Mouse (Mus musculus) kidney, embryonic 14.5 days (tissue): ENCODE data around the gene Vwa3b. TPM values are rescaled to one million over a fixed set of nuclear protein-coding genes. Genes with fewer than 3 reads are reported as not detected.

Experiments used
- ATAC-seq: fragments of 200-750 bp; cut with Nextera tagmentation; 2 replicates; pipeline ENCODE4 v1.8.0; 2017; ENCODE audit warnings: moderate number of reproducible peaks, mild to moderate bottlenecking, moderate TSS enrichment, moderate library complexity; ENCODE audit not compliant: low FRiP score, low TSS enrichment
- H3K27ac ChIP-seq: fragments of 300-500 bp; sonication (generic); 2 replicates; pipeline ENCODE4 v1.5.1; 2014; ENCODE audit warnings: low read depth, mild to moderate bottlenecking, low read length, moderate library complexity, mixed read lengths
- H3K27me3 ChIP-seq: fragments of 300-500 bp; sonication (generic); 2 replicates; pipeline ENCODE4 v1.6.1; 2014; ENCODE audit warnings: mild to moderate bottlenecking, low read length; ENCODE audit not compliant: control insufficient read depth, insufficient read depth
- H3K36me3 ChIP-seq: fragments of 300-500 bp; sonication (generic); 2 replicates; pipeline ENCODE4 v1.6.1; 2014; ENCODE audit warnings: low read length, mixed read lengths; ENCODE audit not compliant: control insufficient read depth, insufficient read depth
- H3K4me1 ChIP-seq: fragments of 300-500 bp; sonication (generic); 2 replicates; pipeline ENCODE4 v1.6.1; 2014; ENCODE audit warnings: low read length, mixed read lengths; ENCODE audit not compliant: control insufficient read depth, insufficient read depth
- H3K4me2 ChIP-seq: fragments of 300-500 bp; sonication (generic); replicated peaks from 2 replicates; pipeline ENCODE4 v1.6.1; 2014; ENCODE audit warnings: low read depth, mild to moderate bottlenecking, low read length
- H3K4me3 ChIP-seq: fragments of 300-500 bp; sonication (generic); 2 replicates; pipeline ENCODE4 v1.5.1; 2014; ENCODE audit warnings: mild to moderate bottlenecking, low read length
- H3K9ac ChIP-seq: fragments of 300-500 bp; sonication (generic); 2 replicates; pipeline ENCODE4 v1.6.1; 2014; ENCODE audit warnings: low read depth, mild to moderate bottlenecking, low read length, moderate library complexity
- H3K9me3 ChIP-seq: fragments of 300-500 bp; sonication (generic); 2 replicates; pipeline ENCODE4 v1.6.1; 2016; ENCODE audit warnings: low read length; ENCODE audit not compliant: control insufficient read depth
- WGBS: fragments of 180-500 bp; shearing (Covaris S2); extraction: QIAGEN DNeasy Blood & Tissue Kit; methylation state at CpG from one replicate; pipeline ENCODE4 v1.1.7; 2014; 5-methylcytosine and 5-hydroxymethylcytosine counted together
- polyA plus RNA-seq: library from polyadenylated mRNA; unstranded; fragments of >200 nt; fragmentation: Nextera tagmentation; extraction: Ambion mirVana; gene quantifications from 2 replicates; pipeline ENCODE4 v1.2.1, GENCODE M21; 2014

The Vwa3b gene
- polyA plus RNA-seq, 1 experiment from 2014 or later = not detected

DNA sequence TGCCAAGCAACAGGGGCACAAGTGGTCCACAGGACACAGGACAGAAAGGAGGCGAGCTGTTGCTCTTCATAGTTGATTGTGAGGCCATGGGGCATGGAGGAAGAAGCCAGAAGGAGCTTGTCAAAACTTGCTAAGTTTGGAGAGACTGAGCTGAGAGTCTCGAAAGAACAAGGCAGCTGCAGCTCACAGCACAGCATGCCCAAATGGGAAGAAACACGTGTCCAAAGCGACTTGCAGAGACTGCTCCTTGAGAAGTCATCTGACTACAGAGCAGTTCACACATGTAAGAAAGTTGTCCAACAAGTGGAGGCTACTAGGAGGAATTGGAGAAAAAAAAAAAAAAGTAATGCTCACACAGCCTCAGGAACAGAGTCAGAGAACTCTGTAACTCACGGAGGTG, 62.8 kb downstream of the Vwa3b start:
- H3K9me3 ChIP-seq = 0 out of 2 replicates have a peak, but pooled peaks cover 1% of the 10 kb centered on the region
- H3K4me3 ChIP-seq = no peak overlapping the region
- no peaks in the 10 kb centered on the region for H3K36me3 ChIP-seq
- 77% methylated on average over 5 of the region's 5 CpGs for WGBS
- no peak overlapping the region for H3K4me2 ChIP-seq
- H3K27ac ChIP-seq = no peak overlapping the region
- peaks cover 1% of the 10 kb centered on the region; the same call in 1 of the 2 replicates for H3K4me1 ChIP-seq
- no peak for ATAC-seq
- no peaks in the 10 kb centered on the region for H3K27me3 ChIP-seq
- no peak overlapping the region for H3K9ac ChIP-seq

DNA sequence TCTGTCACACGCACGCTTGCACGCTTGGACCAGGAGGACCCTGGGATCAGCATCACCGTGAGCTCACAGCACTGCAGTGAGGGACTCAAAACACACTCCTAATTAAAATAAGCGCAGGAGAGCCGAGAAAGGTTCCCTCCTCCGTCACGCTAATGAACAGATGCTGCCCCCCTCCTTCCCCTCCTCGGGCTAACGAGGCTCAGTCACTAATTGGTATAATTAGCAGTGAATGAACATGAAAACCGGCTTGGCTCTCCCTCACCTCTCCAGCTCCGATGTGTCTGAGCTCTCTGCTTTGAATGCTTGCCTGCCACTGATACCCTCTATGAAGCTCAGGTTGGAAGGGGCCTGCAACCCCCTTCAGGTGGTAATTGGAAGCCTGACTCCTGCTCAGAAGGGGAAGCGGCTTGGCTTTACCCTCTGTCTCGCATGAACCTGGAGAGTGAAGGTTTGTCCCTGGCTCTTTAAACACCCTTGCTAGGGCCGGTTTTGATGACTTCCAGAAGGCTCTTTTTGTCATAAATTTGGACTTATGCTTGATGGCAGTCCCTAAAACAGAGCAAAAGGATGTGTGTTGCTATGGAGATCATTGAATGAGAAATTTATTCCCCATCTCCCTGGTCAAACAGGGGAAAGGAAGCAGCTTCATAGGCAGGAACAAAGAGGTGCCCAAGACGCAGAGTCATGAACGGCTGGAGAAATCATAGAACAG, 71.1 kb downstream of the Vwa3b start:
- Histone ChIP-seq H3K9me3 (0 out of 2 replicates have a peak, but pooled peaks cover 4% of the 10 kb centered on the region), H3K4me1 (no peaks in the 10 kb centered on the region), H3K9ac (no peak overlapping the region), H3K27ac (no peak overlapping the region), H3K4me3 (no peak overlapping the region), H3K27me3 (no peaks in the 10 kb centered on the region), H3K36me3 (no peaks in the 10 kb centered on the region), H3K4me2 (no peak overlapping the region)
- 58% methylated on average over 17 of the region's 17 CpGs for WGBS
- no peak for ATAC-seq

DNA sequence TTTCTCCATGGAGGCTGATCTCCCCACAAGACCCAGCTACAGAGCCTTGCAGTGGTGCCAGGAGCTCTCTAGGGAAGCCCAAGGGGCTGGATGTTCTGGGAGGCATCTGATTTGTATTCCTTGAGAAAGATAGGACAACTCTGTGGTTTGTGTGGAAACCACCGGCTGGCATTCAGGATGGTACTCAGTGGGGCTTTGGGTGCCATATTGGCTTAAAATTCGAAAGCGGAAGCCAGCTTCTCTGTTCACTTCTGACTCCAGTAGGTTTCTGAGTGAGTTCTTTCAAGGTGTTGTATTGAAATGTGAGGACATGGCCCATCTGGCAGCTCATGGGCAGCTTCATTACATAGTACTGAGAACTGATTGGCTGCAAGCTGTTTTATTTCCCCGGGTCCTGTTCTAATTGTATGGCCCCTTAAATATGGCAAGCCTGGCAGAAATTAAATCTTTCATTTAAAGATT, 71.7 kb downstream of the Vwa3b start:
- ATAC-seq = no peak
- no peak overlapping the region for H3K4me2 ChIP-seq
- no peak overlapping the region for H3K4me3 ChIP-seq
- 0 out of 2 replicates have a peak, but pooled peaks cover 4% of the 10 kb centered on the region for H3K9me3 ChIP-seq
- H3K9ac ChIP-seq = no peak overlapping the region
- no peaks in the 10 kb centered on the region for H3K36me3 ChIP-seq
- 94% methylated on average over 4 of the region's 4 CpGs for WGBS
- H3K27me3 ChIP-seq = no peaks in the 10 kb centered on the region
- H3K27ac ChIP-seq = no peak overlapping the region
- no peaks in the 10 kb centered on the region for H3K4me1 ChIP-seq

DNA sequence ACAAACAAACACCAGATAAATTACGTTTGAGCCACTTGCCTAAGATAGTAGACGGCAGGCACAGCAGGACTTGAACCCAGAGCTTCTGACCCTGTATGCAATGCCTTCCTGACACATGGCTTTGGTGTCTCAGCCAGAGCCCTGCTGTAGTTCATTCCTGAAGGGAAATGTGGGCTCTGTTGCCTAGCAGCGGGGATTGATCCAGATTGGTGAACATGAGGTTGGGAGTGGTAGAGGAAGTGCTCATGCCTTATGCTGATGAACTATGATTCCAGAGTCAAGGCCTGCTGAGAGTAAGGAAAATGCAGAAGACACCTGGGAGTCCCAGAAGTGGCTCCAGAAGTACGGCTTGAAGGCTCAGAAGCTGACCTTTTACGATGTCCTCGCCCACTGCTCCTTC, 74.0 kb downstream of the Vwa3b start:
- H3K4me3 ChIP-seq = no peak overlapping the region
- no peaks in the 10 kb centered on the region for H3K27me3 ChIP-seq
- no peaks in the 10 kb centered on the region for H3K4me1 ChIP-seq
- 85% methylated on average over 6 of the region's 6 CpGs for WGBS
- no peak overlapping the region for H3K9ac ChIP-seq
- ATAC-seq = no peak
- H3K36me3 ChIP-seq = no peaks in the 10 kb centered on the region
- no peaks in the 10 kb centered on the region for H3K9me3 ChIP-seq
- H3K4me2 ChIP-seq = no peak overlapping the region
- H3K27ac ChIP-seq = no peak overlapping the region

DNA sequence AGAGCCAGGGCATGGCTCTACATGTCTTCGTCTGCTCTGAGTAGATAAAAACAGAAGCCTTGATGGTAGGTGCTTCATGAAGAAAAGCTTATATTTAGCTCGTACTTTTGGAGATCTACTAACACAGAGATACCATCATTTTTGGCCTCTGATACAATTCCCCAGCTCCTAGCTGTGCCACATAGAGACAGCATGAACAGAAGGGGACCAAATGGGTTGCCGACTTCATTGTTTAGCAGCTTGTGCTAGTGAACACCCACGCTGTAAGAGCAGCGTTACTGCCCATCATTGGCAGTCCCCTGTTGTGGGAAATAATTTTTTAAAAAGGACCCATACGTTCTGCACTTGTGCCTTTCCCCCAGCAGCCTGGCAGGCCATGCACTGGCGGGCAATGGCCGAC, 74.6 kb downstream of the Vwa3b start:
- H3K27me3 ChIP-seq = no peaks in the 10 kb centered on the region
- no peak overlapping the region for H3K27ac ChIP-seq
- no peak overlapping the region for H3K4me2 ChIP-seq
- no peak overlapping the region for H3K4me3 ChIP-seq
- H3K9me3 ChIP-seq = no peaks in the 10 kb centered on the region
- WGBS = 83% methylated on average over 8 of the region's 8 CpGs
- no peak overlapping the region for H3K9ac ChIP-seq
- H3K36me3 ChIP-seq = no peaks in the 10 kb centered on the region
- H3K4me1 ChIP-seq = no peaks in the 10 kb centered on the region
- no peak for ATAC-seq

DNA sequence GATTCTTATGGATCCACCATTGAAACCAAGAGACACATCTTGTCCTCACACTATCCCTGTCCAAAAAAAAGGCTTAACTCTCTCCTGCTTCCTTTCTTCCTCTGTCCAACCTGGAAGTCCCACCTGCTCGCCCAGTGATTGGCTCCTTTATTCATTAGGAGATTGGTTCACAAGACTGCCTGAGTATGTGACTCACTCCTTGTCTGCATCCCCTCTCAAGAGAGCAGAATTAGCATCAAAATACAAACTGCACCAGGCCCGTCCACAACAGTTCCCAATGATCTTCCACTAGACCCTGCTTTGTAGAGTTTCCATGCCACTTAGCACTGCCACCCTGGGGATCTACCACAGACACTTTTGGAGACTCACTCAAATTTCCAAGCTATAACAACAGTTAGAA, 75.3 kb downstream of the Vwa3b start:
- no peak overlapping the region for H3K27ac ChIP-seq
- H3K9me3 ChIP-seq = no peaks in the 10 kb centered on the region
- H3K4me2 ChIP-seq = no peak overlapping the region
- H3K36me3 ChIP-seq = no peaks in the 10 kb centered on the region
- ATAC-seq = no peak
- H3K27me3 ChIP-seq = no peaks in the 10 kb centered on the region
- no peak overlapping the region for H3K9ac ChIP-seq
- H3K4me3 ChIP-seq = no peak overlapping the region
- no peaks in the 10 kb centered on the region for H3K4me1 ChIP-seq
- 71% methylated on average over 2 of the region's 2 CpGs for WGBS

DNA sequence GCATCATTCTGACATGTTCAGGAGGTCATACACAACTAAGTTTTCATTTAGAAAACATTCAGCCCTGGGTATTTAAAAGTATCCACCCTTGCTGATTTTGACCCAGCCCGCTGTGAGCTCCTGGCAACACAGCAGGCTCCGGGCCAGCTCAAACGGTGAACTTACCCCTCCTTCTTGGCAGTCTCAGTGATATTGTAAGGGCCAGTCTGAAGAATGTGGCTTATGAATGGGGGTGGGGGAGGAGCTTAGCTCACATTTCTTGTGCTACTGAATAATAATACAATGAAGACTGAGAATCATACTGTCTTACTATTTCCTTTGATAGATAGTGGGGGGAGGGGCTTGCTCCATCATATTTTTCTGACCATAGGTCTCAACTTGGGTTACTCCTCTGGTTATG, 78.8 kb downstream of the Vwa3b start:
- no peak overlapping the region for H3K9ac ChIP-seq
- no peaks in the 10 kb centered on the region for H3K27me3 ChIP-seq
- no peak overlapping the region for H3K4me3 ChIP-seq
- no peak overlapping the region for H3K4me2 ChIP-seq
- no peaks in the 10 kb centered on the region for H3K4me1 ChIP-seq
- H3K27ac ChIP-seq = no peak overlapping the region
- H3K9me3 ChIP-seq = no peaks in the 10 kb centered on the region
- ATAC-seq = no peak
- 73% methylated on average over 3 of the region's 3 CpGs for WGBS
- no peaks in the 10 kb centered on the region for H3K36me3 ChIP-seq

DNA sequence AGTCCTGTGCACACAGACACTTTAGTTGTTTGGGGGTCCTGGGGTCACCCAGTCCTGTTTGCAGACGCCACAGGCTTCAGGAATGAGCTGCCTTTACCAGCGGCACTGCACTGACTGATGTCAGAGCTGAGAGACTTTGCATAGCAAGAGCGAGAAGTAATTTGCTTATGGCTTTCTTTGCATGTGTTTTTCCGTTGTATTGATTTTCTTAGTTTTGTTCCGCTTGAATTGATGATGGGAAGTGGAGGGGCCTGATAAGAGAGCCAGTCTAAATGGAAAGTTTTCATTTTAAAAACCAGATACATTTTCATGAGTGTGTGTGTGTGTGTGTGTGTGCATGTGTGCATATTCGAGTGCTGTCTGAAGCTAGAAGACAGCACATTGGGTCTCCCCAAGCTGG, 87.4 kb downstream of the Vwa3b start:
- Histone ChIP-seq H3K4me3 (no peak overlapping the region), H3K9me3 (no peaks in the 10 kb centered on the region), H3K36me3 (no peaks in the 10 kb centered on the region), H3K27me3 (no peaks in the 10 kb centered on the region), H3K9ac (no peak overlapping the region), H3K4me2 (no peak overlapping the region), H3K27ac (no peak overlapping the region), H3K4me1 (no peaks in the 10 kb centered on the region)
- WGBS = 79% methylated on average over 6 of the region's 6 CpGs
- ATAC-seq = no peak

DNA sequence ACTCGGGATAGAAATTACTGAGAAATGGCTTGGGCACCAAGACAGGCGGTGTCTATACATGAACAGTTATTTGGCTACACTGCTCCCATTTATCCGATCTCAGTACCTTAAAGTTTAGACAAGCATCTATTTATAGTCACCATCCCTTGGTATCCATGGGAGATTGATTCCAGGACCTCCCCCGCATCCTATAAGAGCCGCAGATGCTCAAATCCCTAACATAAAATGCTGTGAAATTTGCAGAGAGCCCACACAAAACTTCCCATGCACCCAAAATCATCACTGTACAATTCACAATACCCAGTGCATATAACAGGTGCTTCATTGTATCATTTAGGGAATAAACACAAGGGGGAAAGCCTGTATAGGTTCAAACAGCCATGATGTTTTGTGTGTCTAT, 89.5 kb downstream of the Vwa3b start:
- Histone ChIP-seq H3K27me3 (no peaks in the 10 kb centered on the region), H3K4me1 (no peaks in the 10 kb centered on the region), H3K36me3 (no peaks in the 10 kb centered on the region), H3K9ac (no peak overlapping the region), H3K27ac (no peak overlapping the region), H3K4me3 (no peak overlapping the region), H3K4me2 (no peak overlapping the region), H3K9me3 (no peaks in the 10 kb centered on the region)
- no peak for ATAC-seq
- 87% methylated on average over 5 of the region's 5 CpGs for WGBS
